Mouse (Mus musculus) forebrain, embryonic 12.5 days (tissue): ENCODE data around the gene Mpp6. TPM values are rescaled to one million over a fixed set of nuclear protein-coding genes. Genes with fewer than 3 reads are reported as not detected.

Source experiments
- ATAC-seq: fragments of 200-750 bp; cut with Nextera tagmentation; 2 replicates; pipeline ENCODE4 v1.8.0; 2017; ENCODE audit warnings: moderate TSS enrichment; ENCODE audit not compliant: low FRiP score
- H3K27ac ChIP-seq: fragments of 300-500 bp; sonication (generic); 2 replicates; pipeline ENCODE4 v1.5.1; 2016; ENCODE audit warnings: mild to moderate bottlenecking
- H3K27me3 ChIP-seq: fragments of 300-500 bp; sonication (generic); 2 replicates; pipeline ENCODE4 v1.6.1; 2016; ENCODE audit warnings: mild to moderate bottlenecking
- H3K36me3 ChIP-seq: fragments of 300-500 bp; sonication (generic); replicated peaks from 2 replicates; pipeline ENCODE4 v1.6.1; 2016; ENCODE audit warnings: mild to moderate bottlenecking
- H3K4me1 ChIP-seq: fragments of 300-500 bp; sonication (generic); 2 replicates; pipeline ENCODE4 v1.6.1; 2016
- H3K4me2 ChIP-seq: fragments of 300-500 bp; sonication (generic); 2 replicates; pipeline ENCODE4 v1.6.1; 2016; ENCODE audit warnings: mild to moderate bottlenecking, moderate library complexity
- H3K4me3 ChIP-seq: fragments of 300-500 bp; sonication (generic); replicated peaks from 2 replicates; pipeline ENCODE4 v1.5.1; 2016; ENCODE audit warnings: mild to moderate bottlenecking
- H3K9ac ChIP-seq: fragments of 300-500 bp; sonication (generic); 2 replicates; pipeline ENCODE4 v1.6.1; 2016; ENCODE audit warnings: mild to moderate bottlenecking
- H3K9me3 ChIP-seq: fragments of 300-500 bp; sonication (generic); 2 replicates; pipeline ENCODE4 v1.6.1; 2016
- WGBS: fragments of 180-500 bp; shearing (Covaris S2); methylation state at CpG from one replicate; pipeline ENCODE4 v1.1.7; 2016; 5-methylcytosine and 5-hydroxymethylcytosine counted together
- polyA plus RNA-seq: library from polyadenylated mRNA; unstranded; fragments of >200 nt; fragmentation: Nextera tagmentation; extraction: Ambion mirVana; gene quantifications from 2 replicates; pipeline ENCODE4 v1.2.1, GENCODE M21; 2016

The Mpp6 gene
- polyA plus RNA-seq, 1 experiment from 2014 or later, result 83.6 TPM

DNA sequence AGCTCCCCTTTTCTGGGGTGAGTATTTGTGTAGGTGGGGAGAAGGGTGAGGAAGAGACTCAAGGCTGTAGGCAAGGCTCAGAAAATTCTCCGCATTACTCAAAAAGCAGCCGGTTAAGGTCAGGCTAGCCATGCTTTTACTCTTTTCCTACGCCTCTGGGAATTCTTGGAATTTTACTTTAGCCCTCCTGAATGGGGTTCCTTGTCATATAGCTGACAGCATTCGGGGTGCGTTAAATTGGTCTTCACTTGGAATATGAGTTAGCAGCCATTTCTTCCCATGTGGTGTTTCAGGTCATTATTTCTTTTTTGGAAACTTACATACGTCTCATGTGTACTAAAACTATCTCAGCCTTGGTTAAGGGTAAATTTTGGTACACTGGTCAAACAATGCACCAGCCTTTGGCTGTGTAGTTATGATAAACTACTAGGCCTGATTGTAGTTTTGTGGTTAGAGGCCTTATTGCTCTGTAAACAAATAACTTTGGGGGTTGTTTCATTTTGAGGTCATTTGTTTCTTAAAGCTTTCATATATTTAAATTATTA lies 1.1 kb downstream of the Mpp6 start:
- H3K9me3 ChIP-seq, result no peaks in the 10 kb centered on the region
- peak overlapping the region; percentile 70 for H3K4me2 ChIP-seq
- H3K27me3 ChIP-seq, result peaks cover 6% of the 10 kb centered on the region; the same call in 1 of the 2 replicates
- WGBS, result 5% methylated on average over 6 of the region's 6 CpGs
- no peaks in the 10 kb centered on the region for H3K36me3 ChIP-seq
- peak overlapping the region; percentile 93 for H3K9ac ChIP-seq
- peaks cover 15% of the 10 kb centered on the region for H3K4me1 ChIP-seq
- no peak for ATAC-seq
- H3K27ac ChIP-seq, result no peak overlapping the region
- peak overlapping the region; percentile 87 for H3K4me3 ChIP-seq

- H3K27ac ChIP-seq, result no peak overlapping the region
- no peak overlapping the region for H3K9ac ChIP-seq
- H3K4me3 ChIP-seq, result no peak overlapping the region
Measured at GRCm38 (mm10) chr6:50112775-50113174, 2.7 kb downstream of the Mpp6 start.

DNA sequence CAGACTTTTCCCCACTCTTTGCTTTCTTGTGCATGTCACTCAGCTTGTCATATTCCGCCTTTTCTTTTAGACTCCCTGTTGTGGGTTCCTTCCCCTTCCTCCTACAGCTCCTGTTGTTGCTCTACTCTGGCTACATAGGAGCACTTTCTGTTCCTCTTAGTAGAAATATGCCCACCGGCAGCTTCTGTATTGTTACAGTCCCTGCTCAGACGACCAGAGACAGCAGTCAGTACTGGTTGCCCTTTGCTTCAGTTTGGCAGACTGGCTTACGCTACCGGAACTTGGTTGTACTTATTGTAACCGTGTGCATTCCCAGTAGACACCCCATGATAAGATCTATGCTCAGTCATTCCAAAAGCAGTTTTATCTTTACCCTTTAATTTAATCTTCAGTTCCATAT lies 4.2 kb downstream of the Mpp6 start:
- H3K36me3 ChIP-seq, result no peaks in the 10 kb centered on the region
- H3K27me3 ChIP-seq, result no peaks in the 10 kb centered on the region
- H3K4me1 ChIP-seq, result peaks cover 12% of the 10 kb centered on the region
- H3K4me2 ChIP-seq, result no peak overlapping the region
- H3K4me3 ChIP-seq, result no peak overlapping the region
- ATAC-seq, result no peak
- no peaks in the 10 kb centered on the region for H3K9me3 ChIP-seq
- 88% methylated on average over 6 of the region's 6 CpGs for WGBS
- no peak overlapping the region for H3K9ac ChIP-seq
- no peak overlapping the region for H3K27ac ChIP-seq

More at GRCm38 (mm10) chr6:50112775-50113174, 2.7 kb downstream of the Mpp6 start:
- Histone ChIP-seq H3K4me2 (peak overlapping the region; percentile 39), H3K9me3 (no peaks in the 10 kb centered on the region), H3K36me3 (no peaks in the 10 kb centered on the region), H3K27me3 (peaks cover 6% of the 10 kb centered on the region; the same call in 1 of the 2 replicates), H3K4me1 (peaks cover 15% of the 10 kb centered on the region)
- ATAC-seq, result peak; percentile 72
- WGBS, result 2% methylated on average over 8 of the region's 8 CpGs

DNA sequence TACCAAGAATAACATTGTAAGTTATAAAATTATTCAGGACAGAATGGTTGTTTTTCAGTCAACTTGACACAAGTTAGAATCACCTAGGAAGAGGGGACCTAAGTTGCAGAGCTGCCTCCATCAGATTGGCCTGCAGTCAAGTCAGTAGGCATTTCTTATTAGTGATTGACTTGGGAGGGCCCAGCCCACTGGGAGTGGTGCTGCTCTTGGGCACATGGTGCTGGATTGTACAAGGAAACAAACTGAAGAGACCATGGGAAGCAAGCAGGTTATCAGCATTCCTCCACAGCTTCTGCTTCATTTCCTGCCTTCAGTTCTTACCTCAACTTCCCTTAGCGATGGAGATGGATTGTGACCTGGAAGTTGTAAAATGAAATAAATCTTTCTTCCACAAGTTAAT lies 10.9 kb downstream of the Mpp6 start:
- H3K4me1 ChIP-seq, result no peaks in the 10 kb centered on the region
- no peak overlapping the region for H3K27ac ChIP-seq
- no peaks in the 10 kb centered on the region for H3K27me3 ChIP-seq
- H3K9ac ChIP-seq, result no peak overlapping the region
- ATAC-seq, result no peak
- no peak overlapping the region for H3K4me3 ChIP-seq
- WGBS, result 90% methylated on average over 1 of the region's 1 CpGs
- no peaks in the 10 kb centered on the region for H3K9me3 ChIP-seq
- peaks cover 6% of the 10 kb centered on the region for H3K36me3 ChIP-seq
- no peak overlapping the region for H3K4me2 ChIP-seq

DNA sequence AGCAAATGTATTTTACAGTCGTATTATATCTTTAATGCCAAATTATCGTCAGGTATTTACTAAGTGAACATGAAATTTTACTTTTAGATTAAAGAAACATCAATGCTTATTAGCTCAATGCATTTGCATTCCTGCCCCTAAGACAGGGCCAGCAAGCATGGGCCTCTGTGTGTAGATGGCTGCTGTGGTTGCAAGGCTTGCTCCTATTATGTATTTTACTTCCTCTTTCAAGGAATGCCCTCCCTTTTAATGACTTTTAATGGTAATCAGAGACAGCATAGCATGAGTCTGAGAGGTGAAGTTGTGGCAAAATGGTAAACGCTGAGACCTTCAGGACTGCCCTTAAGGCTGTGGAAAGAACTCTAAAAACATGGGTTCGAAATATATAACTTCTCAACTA lies 12.8 kb downstream of the Mpp6 start:
- 94% methylated on average over 4 of the region's 4 CpGs for WGBS
- no peak overlapping the region for H3K4me3 ChIP-seq
- H3K9me3 ChIP-seq, result peaks cover 4% of the 10 kb centered on the region; the same call in 1 of the 2 replicates
- no peak overlapping the region for H3K4me2 ChIP-seq
- H3K36me3 ChIP-seq, result peaks cover 18% of the 10 kb centered on the region
- H3K27me3 ChIP-seq, result no peaks in the 10 kb centered on the region
- no peak for ATAC-seq
- H3K9ac ChIP-seq, result no peak overlapping the region
- no peaks in the 10 kb centered on the region for H3K4me1 ChIP-seq
- H3K27ac ChIP-seq, result no peak overlapping the region

DNA sequence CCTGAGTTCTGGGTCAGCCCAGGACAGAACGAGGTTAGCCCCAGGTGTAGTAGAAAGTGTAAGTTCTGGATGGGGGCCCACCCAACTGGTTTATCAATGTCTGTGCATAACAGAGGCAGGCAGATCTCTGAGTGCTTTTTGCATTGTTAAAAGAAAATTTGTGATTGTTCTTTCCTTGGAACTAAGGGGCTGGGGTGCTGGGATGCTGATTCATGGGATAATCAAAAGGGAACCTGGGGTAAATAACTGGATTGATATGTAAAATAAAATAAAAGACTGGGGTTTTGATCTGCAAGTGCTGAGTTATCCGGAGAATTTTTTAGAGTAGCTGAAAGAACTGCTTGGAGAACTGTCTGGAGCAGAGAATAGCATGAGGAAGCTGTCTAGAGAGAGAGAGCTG lies 14.2 kb downstream of the Mpp6 start:
- H3K4me3 ChIP-seq, result no peak overlapping the region
- H3K4me2 ChIP-seq, result no peak overlapping the region
- 89% methylated on average over 2 of the region's 2 CpGs for WGBS
- no peak overlapping the region for H3K9ac ChIP-seq
- no peaks in the 10 kb centered on the region for H3K4me1 ChIP-seq
- no peaks in the 10 kb centered on the region for H3K27me3 ChIP-seq
- ATAC-seq, result no peak
- peaks cover 4% of the 10 kb centered on the region; the same call in 1 of the 2 replicates for H3K9me3 ChIP-seq
- H3K36me3 ChIP-seq, result peaks cover 19% of the 10 kb centered on the region
- H3K27ac ChIP-seq, result no peak overlapping the region

GRCm38 (mm10) chr6:50126331-50126730 lies 16.3 kb downstream of the Mpp6 start:
- Histone ChIP-seq H3K27ac (no peak overlapping the region), H3K4me3 (no peak overlapping the region), H3K4me1 (no peaks in the 10 kb centered on the region), H3K9ac (no peak overlapping the region), H3K36me3 (peaks cover 29% of the 10 kb centered on the region), H3K4me2 (no peak overlapping the region), H3K27me3 (no peaks in the 10 kb centered on the region), H3K9me3 (peaks cover 4% of the 10 kb centered on the region; the same call in 1 of the 2 replicates)
- ATAC-seq, result no peak
- 83% methylated on average over 2 of the region's 2 CpGs for WGBS

DNA sequence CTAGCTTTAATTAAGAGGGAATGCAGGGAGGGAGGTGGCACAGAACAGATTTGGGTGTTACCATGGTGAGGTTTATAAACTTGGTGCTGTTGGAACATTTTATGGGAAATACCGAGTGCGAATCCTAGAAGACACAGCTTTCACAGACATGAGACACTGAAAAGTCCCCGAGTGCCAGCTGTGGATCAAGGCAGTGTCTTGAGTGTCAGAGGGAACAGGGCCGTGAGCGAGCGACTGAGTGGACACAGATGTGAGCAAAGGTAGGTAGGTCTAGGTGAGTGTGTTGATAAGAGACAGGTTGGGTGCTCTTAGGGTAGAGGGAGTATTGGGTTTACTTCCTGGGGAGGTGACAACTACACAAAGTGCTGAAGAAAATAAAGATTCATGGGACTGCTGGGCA lies 17.5 kb downstream of the Mpp6 start:
- H3K9me3 ChIP-seq, result peaks cover 4% of the 10 kb centered on the region; the same call in 1 of the 2 replicates
- no peak overlapping the region for H3K9ac ChIP-seq
- H3K4me3 ChIP-seq, result no peak overlapping the region
- no peaks in the 10 kb centered on the region for H3K4me1 ChIP-seq
- 97% methylated on average over 6 of the region's 6 CpGs for WGBS
- ATAC-seq, result no peak
- no peak overlapping the region for H3K4me2 ChIP-seq
- H3K27ac ChIP-seq, result no peak overlapping the region
- peaks cover 25% of the 10 kb centered on the region for H3K36me3 ChIP-seq
- no peaks in the 10 kb centered on the region for H3K27me3 ChIP-seq

- no peak overlapping the region for H3K27ac ChIP-seq
- no peaks in the 10 kb centered on the region for H3K4me1 ChIP-seq
- H3K4me2 ChIP-seq, result no peak overlapping the region
- H3K4me3 ChIP-seq, result no peak overlapping the region
- no peak overlapping the region for H3K9ac ChIP-seq
- WGBS, result 89% methylated on average over 3 of the region's 3 CpGs
- no peaks in the 10 kb centered on the region for H3K36me3 ChIP-seq
- no peaks in the 10 kb centered on the region for H3K27me3 ChIP-seq
- H3K9me3 ChIP-seq, result no peaks in the 10 kb centered on the region
- no peak for ATAC-seq
Measured at GRCm38 (mm10) chr6:50137651-50138050, 27.6 kb downstream of the Mpp6 start.

- Histone ChIP-seq H3K36me3 (no peaks in the 10 kb centered on the region), H3K9ac (no peak overlapping the region), H3K4me2 (no peak overlapping the region), H3K4me3 (no peak overlapping the region), H3K9me3 (no peaks in the 10 kb centered on the region), H3K4me1 (no peaks in the 10 kb centered on the region), H3K27ac (no peak overlapping the region), H3K27me3 (no peaks in the 10 kb centered on the region)
- no peak for ATAC-seq
- 90% methylated on average over 3 of the region's 3 CpGs for WGBS
Measured at GRCm38 (mm10) chr6:50139526-50139925, 29.5 kb downstream of the Mpp6 start.

DNA sequence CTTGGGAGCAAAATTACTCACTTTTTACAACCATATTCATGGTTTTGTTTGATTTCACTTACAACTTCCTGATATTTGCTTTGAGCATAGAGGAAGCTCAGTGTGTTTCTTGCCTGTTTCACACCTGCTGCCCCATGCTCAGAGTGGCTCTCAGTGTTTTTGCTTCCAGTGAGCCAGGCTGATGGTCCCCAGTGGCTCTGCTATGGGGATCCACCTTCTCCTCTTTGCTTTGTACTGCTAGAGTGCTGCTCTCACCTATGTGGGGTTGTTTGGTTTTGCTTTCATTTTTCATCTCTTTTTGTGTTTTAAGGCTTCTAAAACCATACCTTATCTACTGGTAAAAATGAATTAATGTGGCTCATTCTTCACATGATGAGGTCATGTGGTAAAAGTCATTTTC lies 36.1 kb downstream of the Mpp6 start:
- Histone ChIP-seq H3K27ac (no peak overlapping the region), H3K27me3 (no peaks in the 10 kb centered on the region), H3K4me1 (no peaks in the 10 kb centered on the region), H3K4me3 (no peak overlapping the region), H3K9ac (no peak overlapping the region), H3K36me3 (no peaks in the 10 kb centered on the region; the same call in 1 of the 2 replicates), H3K9me3 (no peaks in the 10 kb centered on the region), H3K4me2 (no peak overlapping the region)
- ATAC-seq, result no peak

- Histone ChIP-seq H3K4me1 (no peaks in the 10 kb centered on the region), H3K27ac (no peak overlapping the region), H3K4me2 (no peak overlapping the region), H3K9me3 (no peaks in the 10 kb centered on the region), H3K9ac (no peak overlapping the region), H3K27me3 (no peaks in the 10 kb centered on the region), H3K36me3 (no peaks in the 10 kb centered on the region; the same call in 1 of the 2 replicates), H3K4me3 (no peak overlapping the region)
- 93% methylated on average over 4 of the region's 4 CpGs for WGBS
- ATAC-seq, result no peak
Measured at GRCm38 (mm10) chr6:50149378-50149777, 39.3 kb downstream of the Mpp6 start.

DNA sequence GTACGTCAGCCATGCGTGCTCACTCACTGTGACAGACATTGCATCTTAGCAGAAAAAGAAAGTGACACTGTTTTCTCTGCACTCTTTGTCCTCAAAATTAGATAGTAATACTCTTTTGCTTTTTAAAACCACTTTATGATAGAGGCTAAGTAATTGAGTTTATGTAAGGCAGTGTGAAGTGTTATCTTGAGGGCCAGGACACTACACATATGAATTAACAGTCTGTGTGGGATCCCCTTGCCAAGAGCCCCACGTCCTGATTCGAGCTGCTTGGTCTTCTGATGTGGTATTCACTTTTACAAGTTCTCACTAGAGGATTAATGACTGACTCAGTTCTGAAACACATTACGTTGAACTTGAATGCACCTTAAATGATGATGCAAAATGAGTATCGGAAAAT lies 49.8 kb downstream of the Mpp6 start:
- no peak for ATAC-seq
- Histone ChIP-seq H3K4me2 (no peak overlapping the region), H3K4me3 (no peak overlapping the region), H3K9ac (no peak overlapping the region), H3K27me3 (no peaks in the 10 kb centered on the region), H3K36me3 (no peaks in the 10 kb centered on the region; the same call in 1 of the 2 replicates), H3K4me1 (no peaks in the 10 kb centered on the region), H3K9me3 (no peaks in the 10 kb centered on the region), H3K27ac (no peak overlapping the region)
- 80% methylated on average over 6 of the region's 6 CpGs for WGBS
